Mouse (Mus musculus): ENCODE results near the gene Fmnl2.

DNA sequence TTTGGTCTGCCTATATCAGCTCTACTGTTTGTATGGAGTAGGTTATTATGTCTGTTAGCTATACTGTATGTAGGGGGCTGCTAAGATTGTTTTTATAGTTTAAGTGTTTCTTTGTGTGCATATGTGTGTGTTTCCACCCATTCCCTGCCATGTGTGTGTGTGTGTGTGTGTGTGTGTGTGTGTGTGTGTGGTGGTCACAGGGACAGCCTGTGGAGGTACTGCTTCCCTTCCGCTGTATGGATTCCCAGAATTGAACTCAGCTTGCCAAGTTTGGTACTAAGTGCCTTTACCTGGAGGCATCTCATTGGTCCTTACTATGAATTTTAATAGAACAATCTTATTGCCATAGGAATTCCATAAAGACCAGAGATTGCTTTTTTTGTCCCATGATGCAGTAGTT, 126.9 kb downstream of the Fmnl2 start:
- no peak for TF ChIP-seq GATA1 (IDR thresholded peaks at IDR 0.05; ENCODE audit: borderline replicate concordance, low read length)
- no peak for TF ChIP-seq FLI1 (IDR thresholded peaks at IDR 0.05; ENCODE audit: low read length)
